Mouse (Mus musculus): ENCODE data around the gene A430078G23Rik. TPM values are rescaled to one million over a fixed set of nuclear protein-coding genes. Genes with fewer than 3 reads are reported as not detected.

The A430078G23Rik gene
- 0.26 TPM for polyA plus RNA-seq (2014; fragmentation: Illumina TruSeq; extraction: RNeasy Lipid Tissue Mini Kit (QIAGEN cat#74804); ENCODE audit: low read depth, low replicate concordance)

GRCm38 (mm10) chr8:3353189-3353810 is at the start of gene A430078G23Rik:
Gene A430078G23Rik (plus strand): TSS chr8:3353415.

GRCm38 (mm10) chr8:3392771-3393710 is 39.8 kb downstream of the A430078G23Rik start, which contains the start of gene Arhgef18:
Gene Arhgef18 (plus strand): TSS chr8:3393006.

Other genes with a start within 250 kb of the A430078G23Rik start
- gene Insr, start 73.8 kb upstream of the A430078G23Rik start, polyA plus RNA-seq (2014; fragmentation: Illumina TruSeq; extraction: RNeasy Lipid Tissue Mini Kit (QIAGEN cat#74804); ENCODE audit: low read depth, low replicate concordance), result 57.1 TPM
- gene Arhgef18, start 39.6 kb downstream of the A430078G23Rik start, polyA plus RNA-seq (2014; fragmentation: Illumina TruSeq; extraction: RNeasy Lipid Tissue Mini Kit (QIAGEN cat#74804); ENCODE audit: low read depth, low replicate concordance), result 10.9 TPM
- gene Pex11g, start 114.3 kb downstream of the A430078G23Rik start, polyA plus RNA-seq (2014; fragmentation: Illumina TruSeq; extraction: RNeasy Lipid Tissue Mini Kit (QIAGEN cat#74804); ENCODE audit: low read depth, low replicate concordance), result 3.0 TPM
- not detected for gene Tex45, start 117.4 kb downstream of the A430078G23Rik start, polyA plus RNA-seq (2014; fragmentation: Illumina TruSeq; extraction: RNeasy Lipid Tissue Mini Kit (QIAGEN cat#74804); ENCODE audit: low read depth, low replicate concordance)
- 28.6 TPM for gene Zfp358, start 139.7 kb downstream of the A430078G23Rik start, polyA plus RNA-seq (2014; fragmentation: Illumina TruSeq; extraction: RNeasy Lipid Tissue Mini Kit (QIAGEN cat#74804); ENCODE audit: low read depth, low replicate concordance)
- 39.1 TPM for gene Mcoln1, start 147.0 kb downstream of the A430078G23Rik start, polyA plus RNA-seq (2014; fragmentation: Illumina TruSeq; extraction: RNeasy Lipid Tissue Mini Kit (QIAGEN cat#74804); ENCODE audit: low read depth, low replicate concordance)
- 19.1 TPM for gene Pnpla6, start 162.0 kb downstream of the A430078G23Rik start, polyA plus RNA-seq (2014; fragmentation: Illumina TruSeq; extraction: RNeasy Lipid Tissue Mini Kit (QIAGEN cat#74804); ENCODE audit: low read depth, low replicate concordance)
- not detected for gene C330021F23Rik, start 214.6 kb downstream of the A430078G23Rik start, polyA plus RNA-seq (2014; fragmentation: Illumina TruSeq; extraction: RNeasy Lipid Tissue Mini Kit (QIAGEN cat#74804); ENCODE audit: low read depth, low replicate concordance)
- 1.6 TPM for gene Camsap3, start 233.9 kb downstream of the A430078G23Rik start, polyA plus RNA-seq (2014; fragmentation: Illumina TruSeq; extraction: RNeasy Lipid Tissue Mini Kit (QIAGEN cat#74804); ENCODE audit: low read depth, low replicate concordance)